Mouse (Mus musculus): ENCODE data around the gene Nudt9. TPM values are rescaled to one million over a fixed set of nuclear protein-coding genes. Genes with fewer than 3 reads are reported as not detected.
"Not testable (repeated sequence)": the region's sequence is repeated elsewhere in the genome, so short reads cannot be mapped to it uniquely, and the experiment has no call there.

The Nudt9 gene
- 10 to 100 TPM; 76.8 to 77.4 TPM for total RNA-seq (2021)
- long read RNA-seq, transcript Nudt9-201 (8 exons, 1,488 nt): major isoform, 63 of 87 reads
- long read RNA-seq, partial matches to known transcripts: 1 of 87 reads
- long read RNA-seq, other reads (novel, unspliced or antisense): 23 of 87 reads

GRCm38 (mm10) chr5:104046256-104047199, at the start of gene Nudt9:
Gene Nudt9 (plus strand): TSS chr5:104046306.
- peak; percentile 97 to 99 for DNase-seq (ENCODE audit: low spot score in 2 of 2)

GRCm38 (mm10) chr5:103998739-103999138, 47.4 kb upstream of the Nudt9 start:
- DNase-seq (ENCODE audit: low spot score in 2 of 2): peak in 1 of 2 experiments; percentile 23

GRCm38 (mm10) chr5:103999738-104000137, 46.4 kb upstream of the Nudt9 start:
- DNase-seq (ENCODE audit: low spot score in 2 of 2): peak; percentile 58 to 85

DNA sequence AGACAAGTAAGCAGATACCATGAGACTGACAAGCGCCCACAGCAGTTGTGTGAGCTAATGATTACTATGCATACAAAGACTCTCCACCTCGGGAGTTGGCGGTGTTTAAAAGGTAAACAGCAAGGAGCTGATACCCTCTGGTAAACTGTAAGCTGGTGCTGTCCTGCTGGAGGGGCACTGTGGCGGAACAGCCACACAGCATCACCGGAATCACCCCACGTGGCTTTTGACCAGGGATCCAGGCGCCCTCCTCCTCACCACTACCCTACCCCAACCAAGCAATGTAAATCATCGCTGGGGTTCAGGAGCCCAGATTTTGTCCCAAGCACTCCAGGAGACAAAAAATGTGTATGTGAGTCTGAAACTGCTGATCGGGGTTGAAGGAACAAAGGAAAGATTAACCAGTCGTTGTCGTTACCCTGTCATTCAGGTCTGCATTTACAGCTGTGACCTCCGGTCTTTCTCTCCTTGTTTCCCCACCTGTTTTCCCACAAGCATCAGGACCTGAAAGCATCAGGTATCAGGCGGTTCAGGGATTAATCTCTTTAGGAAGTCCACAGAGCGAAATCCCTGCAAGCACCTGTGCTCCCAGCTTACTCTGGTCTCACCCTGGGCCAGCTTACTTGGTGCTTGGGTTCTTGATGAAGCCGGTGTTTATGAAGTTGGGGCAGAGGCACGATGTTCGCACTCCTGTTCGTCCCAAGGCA, 43.4 kb upstream of the Nudt9 start:
- no peak for DNase-seq (ENCODE audit: low spot score in 2 of 2)

DNA sequence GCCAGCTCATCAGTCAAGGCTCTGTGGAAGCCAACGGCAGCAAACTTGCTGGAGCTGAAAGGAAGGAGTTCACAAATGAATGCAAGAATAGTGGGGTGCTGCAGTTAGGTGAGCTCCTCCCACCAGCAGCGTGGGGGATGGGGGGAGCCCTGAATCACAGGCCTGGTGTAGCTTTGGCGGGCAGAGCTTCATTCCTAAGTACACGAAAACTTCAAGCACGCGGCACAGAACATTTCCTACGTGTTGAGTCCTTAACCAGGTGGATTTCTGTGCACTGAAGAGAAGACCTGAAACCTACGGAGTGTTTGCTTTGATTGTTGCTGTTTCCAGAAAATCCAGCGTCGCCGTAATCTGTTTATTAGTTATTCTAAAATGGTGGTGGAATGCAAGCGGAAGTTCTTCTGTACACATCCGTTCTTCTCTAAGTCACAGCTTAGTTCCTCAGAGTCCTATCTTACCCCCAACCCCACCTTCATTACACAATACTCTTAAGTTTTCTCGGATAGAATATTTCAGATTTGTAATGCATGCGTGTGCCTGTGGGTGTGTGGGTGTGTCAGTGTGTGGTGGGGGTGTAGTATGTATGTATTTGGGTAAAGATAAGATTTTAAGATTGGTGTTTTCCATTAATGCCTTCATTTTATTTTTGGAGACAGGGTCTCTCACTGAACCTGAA, 42.7 kb upstream of the Nudt9 start:
- DNase-seq (ENCODE audit: low spot score in 2 of 2): no peak

DNA sequence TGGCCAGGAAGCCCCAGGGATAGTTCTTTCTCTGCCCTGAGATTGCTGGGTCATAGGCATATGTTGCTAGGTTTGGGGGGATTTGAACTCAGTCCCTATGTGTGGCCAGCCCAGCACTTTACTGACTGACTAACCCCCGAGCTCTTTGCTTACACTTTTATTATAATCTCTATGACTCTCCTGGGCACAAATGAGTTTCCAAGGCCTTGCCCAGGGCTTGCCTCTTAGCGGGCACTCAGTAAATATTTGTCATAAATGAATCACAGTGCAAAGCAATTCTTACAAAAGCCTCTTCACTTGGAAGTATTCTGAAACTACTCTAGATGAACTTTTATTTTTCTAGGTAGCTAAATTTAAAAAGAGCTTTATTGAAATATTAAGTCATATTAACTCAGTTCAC, 42.2 kb upstream of the Nudt9 start:
- no peak for DNase-seq (ENCODE audit: low spot score in 2 of 2)

DNA sequence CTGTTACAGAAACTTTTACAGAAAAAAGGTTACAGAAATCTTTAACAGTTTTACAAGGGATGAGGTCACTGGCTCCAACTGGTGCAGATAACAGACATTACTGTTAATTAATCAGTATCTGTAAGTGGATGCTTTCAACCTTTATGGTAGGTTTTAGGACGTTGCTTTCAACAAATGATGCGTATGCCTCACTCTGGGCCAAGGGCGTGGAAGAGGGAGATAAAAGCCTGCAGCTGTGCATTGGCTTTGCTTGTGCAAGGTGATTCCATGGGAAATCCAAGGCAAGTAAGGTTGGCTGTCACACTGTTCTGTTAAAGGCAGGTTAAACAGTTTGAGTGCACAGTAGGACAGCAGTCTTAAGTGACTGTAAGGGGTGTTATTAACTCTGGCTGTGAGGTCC, 39.3 kb upstream of the Nudt9 start:
- DNase-seq (ENCODE audit: low spot score in 2 of 2): no peak

- DNase-seq (ENCODE audit: low spot score in 2 of 2): no peak
Measured at GRCm38 (mm10) chr5:104007801-104008200, 38.3 kb upstream of the Nudt9 start.

GRCm38 (mm10) chr5:104009421-104009820, 36.7 kb upstream of the Nudt9 start:
- no peak for DNase-seq (ENCODE audit: low spot score in 2 of 2)

GRCm38 (mm10) chr5:104010261-104010660, 35.8 kb upstream of the Nudt9 start:
- DNase-seq (ENCODE audit: low spot score in 2 of 2): no peak

DNA sequence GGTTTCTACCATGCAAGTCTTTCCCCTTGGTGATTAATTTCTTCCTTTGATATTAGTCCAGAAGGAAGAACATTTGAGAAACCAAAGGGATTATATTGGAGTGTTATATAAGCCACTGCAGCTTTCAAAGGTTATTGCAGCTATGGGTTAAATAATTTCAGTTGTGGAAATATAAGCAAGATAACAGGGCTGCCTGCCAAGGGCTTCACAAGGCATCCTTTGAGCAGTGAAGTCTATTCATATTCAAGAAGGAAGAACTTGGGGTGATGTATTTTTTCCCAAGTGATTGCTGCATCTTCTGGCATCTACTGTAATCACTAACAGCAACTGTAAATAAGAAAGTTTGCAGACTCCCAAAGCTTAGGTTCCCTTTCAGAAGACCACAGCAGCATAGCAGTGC, 34.7 kb upstream of the Nudt9 start:
- DNase-seq (ENCODE audit: low spot score in 2 of 2): no peak

- peak; percentile 51 to 78 for DNase-seq (ENCODE audit: low spot score in 2 of 2)
Measured at GRCm38 (mm10) chr5:104021597-104022378, 24.3 kb upstream of the Nudt9 start, which contains the start of gene Hsd17b11. Gene Hsd17b11 (minus strand): TSS chr5:104021919.

DNA sequence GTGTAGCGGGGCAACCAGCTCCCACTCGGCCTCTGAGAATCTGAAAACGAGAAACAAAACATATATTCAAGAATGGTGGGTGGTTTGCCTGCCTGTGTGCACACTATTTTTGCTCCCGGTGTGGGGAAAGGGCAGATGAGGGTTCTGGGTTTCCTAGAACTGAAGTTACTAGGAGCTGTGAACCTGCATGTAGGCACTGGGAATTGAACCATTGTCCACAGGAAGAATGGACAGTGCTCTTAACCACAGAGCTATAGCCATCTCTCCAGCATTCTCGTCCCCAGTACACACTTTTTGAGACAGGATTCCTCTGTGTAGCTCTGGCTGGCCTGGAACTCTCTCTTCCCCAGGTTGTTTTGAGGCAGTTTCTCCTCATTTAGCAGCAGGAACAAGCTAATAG, 23.5 kb upstream of the Nudt9 start:
- no peak for DNase-seq (ENCODE audit: low spot score in 2 of 2)

DNA sequence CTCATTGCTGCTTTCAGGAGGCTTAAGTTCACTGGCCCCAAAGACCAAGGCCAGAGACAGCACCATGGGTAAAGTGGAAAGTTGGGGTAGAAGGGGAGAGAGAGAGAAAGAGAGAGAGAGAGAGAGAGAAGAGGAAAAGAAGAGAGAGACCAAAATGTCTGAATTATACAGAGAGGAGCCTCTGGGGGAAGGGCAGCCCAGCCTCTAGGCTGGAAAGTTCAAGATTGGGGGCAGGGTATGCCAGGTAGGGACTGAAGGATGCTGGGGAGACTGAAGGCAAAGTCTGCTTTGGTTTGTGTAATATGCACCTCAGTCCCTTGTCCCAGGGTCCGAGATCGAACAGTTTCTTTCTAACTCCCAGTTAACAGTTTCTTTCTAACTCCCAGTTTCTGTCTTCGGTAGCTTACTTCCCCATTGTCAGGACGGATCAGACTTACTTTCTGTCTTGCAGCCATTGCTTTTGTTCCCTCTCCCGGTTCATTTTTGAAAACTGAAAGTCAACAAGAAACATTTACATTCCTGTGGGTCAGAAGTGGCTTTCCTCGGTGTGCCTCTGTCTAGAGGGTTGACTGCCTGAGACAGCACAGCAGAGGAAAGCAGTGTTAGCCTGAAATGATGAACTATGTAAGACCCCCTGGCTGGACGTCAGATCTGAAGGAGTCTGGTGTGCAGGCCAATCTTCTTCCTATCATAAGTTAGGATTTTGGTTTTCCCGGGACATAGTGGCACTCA, 22.7 kb upstream of the Nudt9 start:
- no peak for DNase-seq (ENCODE audit: low spot score in 2 of 2)

GRCm38 (mm10) chr5:104024193-104024592, 21.9 kb upstream of the Nudt9 start:
- DNase-seq (ENCODE audit: low spot score in 2 of 2): not testable (repeated sequence)

DNA sequence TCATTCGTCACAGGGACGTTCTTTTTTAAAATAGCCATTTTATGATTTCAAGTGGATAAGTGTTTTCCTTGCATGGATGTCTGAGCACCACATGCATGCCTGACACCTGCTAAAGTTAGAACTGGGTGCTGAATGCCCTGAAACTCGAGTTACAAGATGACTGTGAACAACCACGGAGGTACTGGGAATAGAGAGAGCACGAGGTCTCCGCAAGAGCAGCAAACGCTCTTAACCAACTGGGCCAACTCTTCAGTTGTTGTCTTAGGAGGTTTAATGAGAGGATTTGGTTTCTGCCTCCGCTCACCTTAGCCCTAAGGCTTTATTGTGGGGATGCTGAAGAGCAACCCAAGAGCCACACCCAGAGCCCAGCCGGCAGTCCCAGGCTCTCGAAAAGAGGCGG, 21.3 kb upstream of the Nudt9 start:
- no peak for DNase-seq (ENCODE audit: low spot score in 2 of 2)

DNA sequence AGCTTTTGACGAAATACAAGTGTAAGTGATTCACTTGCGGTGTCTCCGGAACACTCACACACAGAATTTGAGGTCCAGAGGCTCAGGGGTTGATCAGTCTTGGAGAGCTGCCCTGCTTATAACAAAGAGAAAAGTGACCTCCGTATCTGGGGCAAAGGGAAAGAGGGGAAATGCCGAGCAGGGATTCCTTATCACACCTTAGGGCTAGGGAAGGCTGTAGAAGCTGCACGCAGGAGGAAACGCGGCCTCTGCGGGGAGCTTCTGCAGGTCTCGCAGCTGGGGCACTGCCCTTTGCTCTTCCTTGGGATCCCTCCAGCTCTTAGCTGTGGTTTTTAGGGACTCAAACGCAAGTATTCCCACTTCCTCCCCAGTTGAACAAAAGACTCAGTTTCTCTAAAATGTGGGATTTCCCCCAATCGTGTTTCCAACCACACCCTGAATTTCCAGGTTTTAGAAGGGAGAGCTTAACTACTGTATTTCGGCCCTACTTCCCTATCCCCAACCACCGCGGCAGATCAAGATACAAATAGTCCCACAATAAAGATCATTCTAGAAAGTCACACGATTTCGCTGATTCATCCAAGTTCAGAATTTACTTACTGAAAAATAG, 20.8 kb upstream of the Nudt9 start:
- DNase-seq (ENCODE audit: low spot score in 2 of 2): no peak

DNA sequence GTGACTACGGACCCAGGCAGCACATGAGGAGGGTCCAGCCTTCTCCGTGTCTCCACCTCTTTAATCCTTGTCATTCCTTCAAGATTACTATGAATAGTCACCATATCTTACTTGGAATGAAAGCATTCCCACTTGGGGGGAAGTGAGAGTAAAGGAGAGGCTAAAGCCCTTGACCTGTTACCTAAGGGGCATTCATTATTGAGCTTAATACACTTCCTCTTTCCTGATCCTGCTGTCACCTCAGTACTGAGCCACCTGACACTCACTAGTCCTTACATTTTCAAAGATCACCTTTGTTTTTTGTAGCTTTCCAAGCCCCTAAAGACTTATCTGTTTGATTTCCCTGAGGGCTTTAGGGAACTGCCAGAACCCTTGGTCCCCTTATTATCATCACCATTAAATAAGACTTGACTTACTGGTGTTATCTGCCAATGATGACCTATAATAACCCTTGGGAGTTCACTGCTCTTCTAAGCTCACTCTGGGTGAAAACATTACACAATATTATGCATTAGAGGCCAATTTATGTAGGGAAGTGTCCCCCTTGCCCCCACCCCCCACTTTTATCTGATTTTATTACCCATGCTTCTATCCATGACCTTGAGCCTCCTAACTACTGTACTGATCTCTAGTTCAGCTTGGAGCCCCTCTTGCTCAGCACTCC, 13.5 kb upstream of the Nudt9 start:
- DNase-seq (ENCODE audit: low spot score in 2 of 2): no peak

DNA sequence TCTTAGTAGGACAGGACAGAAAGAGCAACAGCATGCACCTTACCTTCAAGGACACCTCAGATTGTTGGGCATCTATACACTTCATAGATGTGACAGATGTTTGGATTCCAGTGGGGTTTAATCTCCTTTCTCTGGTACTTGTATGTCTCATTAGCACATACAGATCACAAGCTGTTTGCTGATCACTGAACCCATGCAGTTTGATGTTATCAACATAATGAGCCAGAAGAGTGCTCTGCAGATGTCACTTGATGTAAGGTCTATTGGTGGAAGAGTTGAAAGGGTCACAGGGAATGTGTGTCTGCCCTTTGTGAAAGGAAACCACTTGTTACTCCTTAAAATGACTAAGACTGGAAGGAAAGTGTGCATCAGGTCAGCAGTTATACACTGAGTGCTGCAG, 11.0 kb upstream of the Nudt9 start:
- no peak for DNase-seq (ENCODE audit: low spot score in 2 of 2)
